Mouse (Mus musculus) WW6 (cell line): ENCODE measurements around the gene Zfp638.
"Not testable (repeated sequence)": the region's sequence is repeated elsewhere in the genome, so short reads cannot be mapped to it uniquely, and the experiment has no call there.

ENCODE experiments used
- DNase-seq: peaks from one replicate; pipeline ENCODE4 v3.0.0-alpha.2; 2013; ENCODE audit warnings: low read depth, low spot score

The Zfp638 gene

GRCm38 (mm10) chr6:84009915-84010302 is 143.0 kb downstream of the Zfp638 start:
- DNase-seq = no peak

DNA sequence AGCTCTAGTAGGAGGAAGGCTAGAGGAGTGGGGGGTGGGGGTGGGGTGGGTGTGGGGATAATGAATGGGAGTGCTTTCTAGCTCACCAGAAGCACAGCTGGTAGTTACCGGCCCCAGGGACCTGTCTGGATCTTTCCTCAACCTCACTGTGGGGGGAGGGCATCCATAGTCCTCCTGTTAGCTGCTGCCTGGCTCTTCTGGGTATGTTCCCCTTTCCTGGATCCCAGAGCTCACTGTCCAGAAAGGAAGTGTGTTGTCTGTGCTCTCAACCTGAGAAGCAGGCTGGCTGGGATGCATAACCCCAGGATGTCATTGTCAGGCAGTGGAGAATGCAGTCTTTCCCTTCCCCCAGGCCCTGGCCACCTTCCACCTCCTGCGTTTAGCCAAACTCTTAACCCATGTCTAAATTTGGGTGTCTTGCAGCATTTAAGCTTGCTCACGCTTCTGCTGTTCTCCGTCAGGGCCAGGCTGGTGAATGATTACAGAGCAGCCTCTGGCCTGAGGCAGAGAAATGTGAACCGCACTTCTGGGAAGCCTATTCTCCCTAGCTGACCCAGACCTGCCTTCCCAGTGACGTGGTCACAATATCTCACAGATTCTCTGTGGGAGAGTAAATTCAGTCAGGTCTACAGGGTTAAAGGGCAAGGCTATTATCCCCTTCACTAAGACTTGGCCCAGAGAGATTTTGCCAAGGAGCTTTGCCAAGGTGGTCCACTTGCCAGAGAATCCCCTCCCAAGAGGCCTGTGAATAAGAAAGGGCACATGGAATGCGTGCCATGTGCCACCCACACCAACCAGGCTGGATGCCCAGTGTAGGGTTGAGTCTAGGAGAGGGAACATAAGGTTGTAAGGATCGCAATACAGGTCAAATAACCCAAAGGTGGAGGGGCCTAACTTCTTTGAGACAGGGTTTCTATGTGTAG is 143.7 kb downstream of the Zfp638 start:
- DNase-seq = no peak

DNA sequence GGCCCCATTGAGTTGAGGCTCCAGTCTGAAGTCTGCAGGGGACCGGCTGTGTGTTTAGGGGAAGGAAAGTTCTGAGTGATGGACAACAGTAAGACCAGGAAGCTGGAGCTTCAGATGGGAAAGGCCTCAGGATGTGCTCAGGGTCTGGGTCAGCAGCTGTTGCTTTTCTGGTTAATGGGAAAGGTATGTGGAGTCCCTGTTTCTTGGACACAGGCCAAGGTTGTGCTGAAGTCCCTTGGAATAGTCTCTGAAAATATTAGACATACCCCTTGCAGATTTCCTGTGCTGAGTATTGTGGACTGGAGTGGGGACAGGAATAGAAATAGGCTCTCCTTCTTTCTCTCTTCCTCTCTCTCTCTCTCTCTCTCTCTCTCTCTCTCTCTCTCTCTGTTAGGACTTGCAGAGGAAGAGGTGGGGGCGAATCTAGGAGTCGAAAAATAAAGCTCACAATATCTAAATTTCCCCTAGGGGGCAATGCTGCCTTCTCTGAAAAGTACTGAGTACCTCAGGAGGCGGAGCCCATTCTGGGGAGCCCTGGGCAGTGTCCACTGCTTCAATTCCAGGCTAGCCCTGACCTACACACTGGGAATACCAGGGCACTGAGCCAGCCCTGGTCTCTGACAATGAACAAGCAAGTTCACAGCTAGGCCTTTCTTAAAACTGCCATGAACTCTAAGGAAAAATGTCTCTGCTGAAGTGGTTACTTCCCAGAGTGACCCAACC is 148.2 kb downstream of the Zfp638 start:
- DNase-seq = not testable (repeated sequence)

- no peak for DNase-seq
These were observed 149.9 kb downstream of the Zfp638 start for GRCm38 (mm10) chr6:84016851-84017250.

DNA sequence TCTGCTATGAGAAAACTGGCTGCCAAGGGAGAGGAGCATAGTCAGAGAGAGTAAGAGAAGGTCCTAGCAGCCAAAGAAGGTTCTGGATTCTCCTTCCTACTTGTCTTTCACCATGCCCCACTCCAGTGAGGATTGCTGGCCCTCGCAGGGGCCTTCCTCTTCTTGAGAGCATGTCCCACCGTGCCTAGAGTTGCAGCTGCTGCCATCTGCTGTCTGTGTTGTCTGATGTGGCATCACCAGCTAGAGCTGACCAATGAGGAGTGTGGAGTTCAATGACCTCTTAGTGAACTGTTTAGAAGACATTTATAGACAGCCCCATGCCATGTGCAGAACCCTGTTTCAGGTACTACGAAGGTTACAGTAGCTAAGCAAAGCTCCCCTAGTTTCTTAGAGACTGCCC is 150.5 kb downstream of the Zfp638 start:
- DNase-seq = no peak

- no peak for DNase-seq
These were observed 152.1 kb downstream of the Zfp638 start for GRCm38 (mm10) chr6:84018906-84019550.

- no peak for DNase-seq
These were observed 153.1 kb downstream of the Zfp638 start for GRCm38 (mm10) chr6:84020002-84020401.

- DNase-seq = no peak
These were observed 155.1 kb downstream of the Zfp638 start for GRCm38 (mm10) chr6:84021990-84022389.

- no peak for DNase-seq
These were observed 158.7 kb downstream of the Zfp638 start for GRCm38 (mm10) chr6:84025636-84026035.

GRCm38 (mm10) chr6:84028791-84029190 is 161.9 kb downstream of the Zfp638 start:
- no peak for DNase-seq

GRCm38 (mm10) chr6:84029775-84030174 is 162.9 kb downstream of the Zfp638 start:
- DNase-seq = no peak

DNA sequence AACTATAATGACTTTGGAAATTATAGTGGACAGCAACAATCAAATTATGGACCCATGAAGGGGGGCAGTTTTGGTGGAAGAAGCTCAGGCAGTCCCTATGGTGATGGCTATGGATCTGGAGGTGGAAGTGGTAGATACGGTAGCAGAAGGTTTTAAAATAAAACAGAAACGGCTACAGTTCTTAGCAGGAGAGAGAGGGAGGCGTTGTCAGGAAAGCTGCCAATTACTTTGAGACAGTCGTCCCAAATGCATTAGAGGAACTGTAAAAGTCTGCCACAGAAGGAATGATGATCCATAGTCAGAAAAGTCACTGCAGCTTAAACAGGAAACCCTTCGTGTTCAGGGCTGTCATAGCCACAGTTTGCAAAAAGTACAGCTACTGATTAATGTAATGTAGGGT is 165.6 kb downstream of the Zfp638 start:
- DNase-seq = not testable (repeated sequence)
